Mouse (Mus musculus): Measurements from ENCODE around the gene Cbx5.

DNA sequence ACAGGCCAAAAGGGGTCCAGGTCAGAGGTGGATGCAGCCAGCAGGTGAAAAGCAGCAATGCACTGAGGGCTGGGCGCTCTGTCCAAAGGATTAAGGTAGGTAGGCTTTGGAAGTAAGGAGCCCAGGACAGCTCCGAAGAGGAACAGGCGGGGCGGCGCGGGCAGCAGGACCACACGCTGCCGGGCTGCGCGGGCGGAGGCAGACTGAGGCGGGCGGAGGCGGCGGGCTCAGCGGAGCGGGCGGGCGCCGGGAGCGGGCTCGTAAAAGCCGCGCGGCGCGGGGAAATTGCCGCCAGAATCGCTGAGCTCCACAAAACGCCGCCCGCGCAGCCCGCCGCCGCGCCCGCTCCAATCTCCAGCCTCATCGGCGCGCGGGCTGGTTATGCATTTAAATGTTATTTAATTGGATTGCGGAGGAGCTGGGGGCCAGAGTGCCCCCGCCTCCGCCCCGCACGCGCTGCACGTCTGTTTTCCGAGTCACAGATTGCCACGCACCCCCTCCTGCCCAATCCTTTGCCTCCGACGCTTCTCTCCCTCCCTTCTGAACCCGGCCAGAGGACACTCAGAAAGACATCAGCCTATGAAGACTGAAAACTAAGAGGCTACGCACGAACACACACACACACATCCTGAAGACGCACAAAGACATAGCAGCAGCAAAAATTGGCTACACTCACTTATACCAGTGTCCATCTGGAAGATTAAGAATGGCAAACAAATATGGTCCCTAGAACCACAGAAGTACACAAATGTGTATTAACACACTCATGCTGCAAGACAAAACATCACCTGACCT, 92.8 kb downstream of the Cbx5 start:
- TF ChIP-seq CTCF (IDR thresholded peaks at IDR 0.05; ENCODE audit: borderline replicate concordance, insufficient read depth, low read length): no peak
- no peak for TF ChIP-seq POLR2A (IDR thresholded peaks at IDR 0.05; ENCODE audit: low read depth, low read length)
